Mouse (Mus musculus) erythroblast, adult 5-6 weeks (primary cell): Measurements from ENCODE around the gene Crocc2. TPM values are rescaled to one million over a fixed set of nuclear protein-coding genes. Genes with fewer than 3 reads are reported as not detected.

Source experiments
- ATAC-seq: replicated peaks from 2 replicates; pipeline ENCODE4 v1.8.0; 2016; ENCODE audit warnings: moderate number of reproducible peaks, mild to moderate bottlenecking, moderate TSS enrichment, inconsistent platforms; ENCODE audit not compliant: poor library complexity, low FRiP score, severe bottlenecking
- total RNA-seq, 2 experiments: library from RNA; stranded (forward) in 1 of 2; stranded (reverse) in 1 of 2; fragments of 150-400 nt in 1 of 2; fragments of 200-764, 138-1000 nt in 1 of 2; gene quantifications; 2 replicates each; pipeline versions ENCODE4 v1.2.3 to v1.2.4; 2015 to 2017; ENCODE audit warnings: low replicate concordance in 2 of 2

Gene Crocc2
- total RNA-seq, 2 experiments from 2014 or later, result not detected

DNA sequence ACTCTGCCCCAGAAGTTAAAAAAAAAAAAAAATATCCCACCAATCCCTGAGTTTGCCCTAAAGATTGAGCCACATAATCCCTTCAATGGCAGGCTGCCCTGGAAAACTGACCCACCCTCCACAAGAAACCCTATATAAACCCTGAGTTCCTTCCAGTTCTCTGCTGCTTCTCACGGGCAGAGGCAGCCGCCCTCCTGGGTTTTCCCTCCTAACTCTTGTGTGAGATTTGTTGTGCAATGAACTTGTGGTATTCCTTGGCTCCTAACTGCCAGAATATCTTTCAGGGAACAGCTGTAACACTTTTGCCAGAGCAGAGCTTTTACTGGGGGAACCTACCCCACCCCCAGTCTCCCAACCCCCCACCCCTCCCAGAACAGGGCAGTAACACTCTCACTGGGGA is 84.1 kb downstream of the Crocc2 start:
- no peak for ATAC-seq

GRCm38 (mm10) chr1:93255761-93256160 is 87.2 kb downstream of the Crocc2 start:
- ATAC-seq, result no peak

DNA sequence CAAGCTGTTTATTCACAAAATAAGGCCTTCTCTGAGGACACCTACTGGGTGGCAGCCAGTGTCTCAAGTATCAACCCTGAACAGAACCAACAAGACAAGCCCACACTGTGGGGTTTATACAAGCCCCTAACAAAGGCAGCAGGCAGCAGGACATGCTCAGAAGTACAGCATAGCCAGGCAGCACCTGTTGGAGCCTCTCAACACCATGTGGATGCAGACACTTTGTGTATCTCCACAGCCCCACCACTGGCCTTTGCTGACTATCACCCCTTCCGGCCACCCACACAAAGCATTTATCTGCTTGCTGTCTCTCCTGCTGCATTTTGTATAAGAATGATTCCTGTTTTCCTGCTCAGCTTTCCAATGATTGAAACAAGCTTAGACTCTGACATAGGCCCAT is 89.0 kb downstream of the Crocc2 start:
- no peak for ATAC-seq

DNA sequence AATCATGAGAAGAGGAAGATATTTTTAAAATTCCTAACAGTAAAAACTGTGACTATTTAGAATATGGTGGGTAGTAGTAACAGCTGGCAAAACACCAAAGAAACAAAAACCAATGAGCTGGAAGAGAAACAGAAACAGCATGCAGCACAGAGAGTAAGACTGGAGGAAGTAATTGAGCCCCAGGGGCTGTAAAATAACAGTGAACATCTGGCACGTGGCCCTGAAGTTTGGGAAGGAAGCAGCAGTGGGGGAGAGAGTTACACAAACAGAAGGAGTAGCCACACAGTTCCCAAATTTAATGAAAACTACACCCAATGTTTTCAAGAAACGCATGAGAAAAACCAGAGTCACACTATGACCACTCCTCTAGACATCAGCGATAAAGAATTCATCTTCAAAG is 98.7 kb downstream of the Crocc2 start:
- ATAC-seq, result no peak

- no peak for ATAC-seq
Observed at GRCm38 (mm10) chr1:93268246-93268645, 99.7 kb downstream of the Crocc2 start.

DNA sequence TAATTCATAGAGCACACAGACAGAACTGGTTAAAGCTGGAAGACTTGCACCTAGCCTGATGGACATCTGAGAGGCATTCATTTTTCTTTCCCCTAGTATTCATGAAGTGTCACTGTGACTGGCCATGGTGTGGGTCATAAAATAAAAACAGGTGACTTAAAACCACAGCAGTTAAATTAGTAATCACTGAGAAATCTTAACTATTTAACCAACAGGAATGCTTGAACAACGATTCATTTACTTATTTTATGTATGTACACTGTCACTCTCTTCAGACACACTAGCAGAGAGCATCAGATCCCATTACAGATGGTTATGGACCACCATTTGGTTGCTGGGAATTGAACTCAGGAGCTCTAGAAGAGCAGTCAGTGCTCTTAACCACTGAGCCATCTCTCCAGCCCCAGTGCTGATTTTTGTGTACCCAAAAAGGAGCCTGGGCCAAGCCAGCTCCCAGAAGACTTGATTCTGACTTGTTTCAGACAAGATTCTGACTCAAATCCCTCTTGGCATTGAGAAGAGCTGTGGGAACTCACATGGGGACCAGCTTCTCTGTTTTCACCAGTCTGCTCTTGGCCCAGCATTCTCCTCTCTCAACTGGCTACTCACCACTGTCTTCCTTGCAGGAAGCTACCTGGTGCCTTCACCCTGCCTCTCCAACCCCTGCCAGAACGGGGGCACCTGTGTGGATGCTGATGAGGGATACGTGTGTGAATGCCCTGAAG is 102.2 kb downstream of the Crocc2 start:
- no peak for ATAC-seq

DNA sequence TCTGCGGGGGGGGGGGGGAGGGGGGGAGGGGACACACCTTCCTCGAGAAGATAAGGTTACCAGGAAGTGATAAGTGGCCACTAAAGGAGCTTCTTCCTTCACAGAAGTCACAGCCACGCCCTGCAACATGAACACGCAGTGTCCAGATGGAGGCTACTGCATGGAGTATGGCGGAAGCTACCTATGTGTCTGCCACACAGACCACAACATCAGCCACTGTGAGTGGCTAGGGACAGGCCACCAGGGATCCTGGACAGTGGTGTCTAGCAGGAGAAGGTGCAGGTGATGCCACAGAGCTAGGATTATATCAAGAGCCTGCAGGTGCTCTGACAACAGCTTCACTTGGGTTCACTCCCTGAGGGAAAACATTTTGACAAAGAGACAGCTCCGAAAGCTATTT is 103.2 kb downstream of the Crocc2 start:
- no peak for ATAC-seq

- no peak for ATAC-seq
Observed at GRCm38 (mm10) chr1:93272409-93272821, 103.9 kb downstream of the Crocc2 start.

DNA sequence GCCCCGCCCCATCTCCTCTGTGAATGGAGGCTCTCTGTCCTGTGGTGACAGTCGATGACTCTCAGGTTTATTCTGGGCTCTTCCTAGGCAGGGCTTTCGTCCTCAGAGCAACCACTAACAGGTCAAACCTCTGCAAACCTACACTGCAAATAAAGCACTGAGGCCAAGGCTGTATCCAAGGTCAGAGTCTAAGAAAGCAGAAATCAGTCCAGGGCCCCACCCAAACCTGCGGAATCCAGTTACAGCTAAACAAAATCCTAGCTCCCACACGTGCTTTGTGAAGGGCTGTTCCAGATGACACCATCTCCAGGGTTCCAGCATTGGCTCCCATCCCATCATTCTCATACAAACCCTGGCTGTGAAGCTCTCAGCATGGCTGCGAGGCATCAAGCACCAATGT is 107.0 kb downstream of the Crocc2 start:
- ATAC-seq, result no peak

- no peak for ATAC-seq
Observed at GRCm38 (mm10) chr1:93277041-93277440, 108.5 kb downstream of the Crocc2 start.

Other genes with a start within 250 kb of the Crocc2 start
- gene Capn10, start 234.3 kb upstream of the Crocc2 start, total RNA-seq (2015; ENCODE audit: low replicate concordance), result 1.9 TPM in 1 of 2 replicates, not detected in the other
- gene Capn10, start 234.3 kb upstream of the Crocc2 start, total RNA-seq (2017; ENCODE audit: low replicate concordance), result 2.1 and 18.5 TPM in 2 replicates
- gene Gpr35, start 217.9 kb upstream of the Crocc2 start, total RNA-seq (2015; ENCODE audit: low replicate concordance), result 1.2 and 4.2 TPM in 2 replicates
- 1.1 and 3.2 TPM in 2 replicates for gene Gpr35, start 217.9 kb upstream of the Crocc2 start, total RNA-seq (2017; ENCODE audit: low replicate concordance)
- not detected in 2 replicates for gene Aqp12, start 162.4 kb upstream of the Crocc2 start, total RNA-seq (2015; ENCODE audit: low replicate concordance)
- gene Aqp12, start 162.4 kb upstream of the Crocc2 start, total RNA-seq (2017; ENCODE audit: low replicate concordance), result not detected in 2 replicates
- gene Kif1a, start 66.8 kb upstream of the Crocc2 start, total RNA-seq (2015; ENCODE audit: low replicate concordance), result not detected in 2 replicates
- under 0.01 TPM in 1 of 2 replicates, not detected in the other for gene Kif1a, start 66.8 kb upstream of the Crocc2 start, total RNA-seq (2017; ENCODE audit: low replicate concordance)
- gene Agxt, start 33.5 kb upstream of the Crocc2 start, total RNA-seq (2015; ENCODE audit: low replicate concordance), result not detected in 2 replicates
- not detected in 2 replicates for gene Agxt, start 33.5 kb upstream of the Crocc2 start, total RNA-seq (2017; ENCODE audit: low replicate concordance)
- not detected in 2 replicates for gene 2310007B03Rik, start 7.8 kb upstream of the Crocc2 start, total RNA-seq (2015; ENCODE audit: low replicate concordance)
- not detected in 2 replicates for gene 2310007B03Rik, start 7.8 kb upstream of the Crocc2 start, total RNA-seq (2017; ENCODE audit: low replicate concordance)
- 0.63 and 1.7 TPM in 2 replicates for gene Sned1, start 67.1 kb downstream of the Crocc2 start, total RNA-seq (2015; ENCODE audit: low replicate concordance)
- 0.09 TPM in 1 of 2 replicates, not detected in the other for gene Sned1, start 67.1 kb downstream of the Crocc2 start, total RNA-seq (2017; ENCODE audit: low replicate concordance)
- 7.5 and 8.4 TPM in 2 replicates for gene Mterf4, start 137.2 kb downstream of the Crocc2 start, total RNA-seq (2015; ENCODE audit: low replicate concordance)
- 2.3 and 11.3 TPM in 2 replicates for gene Mterf4, start 137.2 kb downstream of the Crocc2 start, total RNA-seq (2017; ENCODE audit: low replicate concordance)
- 6.3 and 11.0 TPM in 2 replicates for gene Ppp1r7, start 174.1 kb downstream of the Crocc2 start, total RNA-seq (2015; ENCODE audit: low replicate concordance)
- gene Ppp1r7, start 174.1 kb downstream of the Crocc2 start, total RNA-seq (2017; ENCODE audit: low replicate concordance), result 4.9 and 12.3 TPM in 2 replicates
- gene Pask, start 174.8 kb downstream of the Crocc2 start, total RNA-seq (2015; ENCODE audit: low replicate concordance), result 6.5 and 11.0 TPM in 2 replicates
- 13.1 and 14.6 TPM in 2 replicates for gene Pask, start 174.8 kb downstream of the Crocc2 start, total RNA-seq (2017; ENCODE audit: low replicate concordance)
- gene Ano7, start 205.2 kb downstream of the Crocc2 start, total RNA-seq (2015; ENCODE audit: low replicate concordance), result not detected in 2 replicates
- not detected in 2 replicates for gene Ano7, start 205.2 kb downstream of the Crocc2 start, total RNA-seq (2017; ENCODE audit: low replicate concordance)